Mouse (Mus musculus) cortical plate, adult 2 months (tissue): ENCODE data around the gene Dapl1. TPM values are rescaled to one million over a fixed set of nuclear protein-coding genes. Genes with fewer than 3 reads are reported as not detected.

ENCODE experiments used
- H3K27ac ChIP-seq: fragments of 200-500 bp; 2 replicates; pipeline ENCODE4 v1.5.1; 2012; ENCODE audit warnings: low read length, control low read depth, inconsistent platforms; ENCODE audit not compliant: insufficient read depth
- H3K4me1 ChIP-seq: fragments of 200-500 bp; 2 replicates; pipeline ENCODE4 v1.6.1; 2011; ENCODE audit warnings: low read length; ENCODE audit not compliant: control insufficient read depth, insufficient read depth
- H3K4me3 ChIP-seq: fragments of 200-500 bp; 2 replicates; pipeline ENCODE4 v1.5.1; 2011; ENCODE audit warnings: mild to moderate bottlenecking, low read length, control low read depth; ENCODE audit not compliant: insufficient read depth
- CTCF ChIP-seq: fragments of 200-500 bp; IDR thresholded peaks from 2 replicates; pipeline ENCODE4 v1.5.1; 2011; ENCODE audit warnings: mild to moderate bottlenecking, control low read depth, low read length; ENCODE audit not compliant: insufficient read depth; ENCODE audit errors: extremely low read depth
- POLR2A ChIP-seq: fragments of 200-500 bp; IDR thresholded peaks from 2 replicates; pipeline ENCODE4 v1.6.1; 2011; ENCODE audit warnings: mild to moderate bottlenecking, low read length, control low read depth; ENCODE audit not compliant: insufficient read depth; ENCODE audit errors: extremely low read depth
- polyA plus RNA-seq: library from polyadenylated mRNA; depleted of rRNA; stranded (reverse); fragments of >200 nt; gene quantifications from 2 replicates; pipeline ENCODE4 v1.2.3, GENCODE M21; 2012

Gene Dapl1
- polyA plus RNA-seq, 1 experiment: 1.3 TPM

DNA sequence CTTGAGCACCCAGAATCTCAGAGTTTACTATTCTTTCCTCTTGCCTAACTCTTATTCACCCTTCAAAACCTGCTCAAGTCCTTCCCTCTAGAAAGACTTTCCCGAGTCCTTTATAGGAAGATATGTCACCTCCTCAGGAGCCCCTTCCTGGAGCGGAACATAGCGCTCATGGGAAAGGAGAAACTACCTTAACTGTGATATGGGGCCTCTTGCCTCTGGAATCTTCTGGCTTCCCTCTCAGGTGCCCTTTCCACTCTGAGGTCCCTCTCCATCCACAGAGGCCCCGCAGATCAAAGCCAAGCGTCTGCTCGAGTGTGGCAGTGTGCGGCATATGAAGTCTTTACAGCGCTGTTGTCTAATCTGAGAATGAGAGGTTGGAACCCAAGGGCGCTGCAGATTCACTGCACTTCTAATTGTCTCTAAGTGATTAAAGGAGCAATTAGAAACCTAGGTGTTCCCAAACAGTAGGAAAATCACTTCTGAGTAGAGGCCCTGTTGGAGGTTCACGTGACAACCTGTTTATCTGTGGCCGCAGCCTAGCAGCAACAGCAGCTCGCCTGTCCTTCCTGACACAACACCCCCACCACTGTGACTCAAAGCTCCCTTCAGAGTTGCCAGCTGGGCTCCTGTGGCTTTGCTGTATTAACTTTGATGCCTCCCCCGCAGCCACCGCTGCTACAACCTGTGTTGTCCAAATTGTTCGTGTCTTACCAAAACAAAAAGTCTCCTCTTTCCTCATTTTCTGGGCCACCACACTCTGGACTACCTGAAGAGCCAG is 49.7 kb downstream of the Dapl1 start:
- Histone ChIP-seq H3K27ac (no peak overlapping the region), H3K4me1 (no peaks in the 10 kb centered on the region), H3K4me3 (no peak overlapping the region)
- TF ChIP-seq POLR2A: no peak
- TF ChIP-seq CTCF: no peak

DNA sequence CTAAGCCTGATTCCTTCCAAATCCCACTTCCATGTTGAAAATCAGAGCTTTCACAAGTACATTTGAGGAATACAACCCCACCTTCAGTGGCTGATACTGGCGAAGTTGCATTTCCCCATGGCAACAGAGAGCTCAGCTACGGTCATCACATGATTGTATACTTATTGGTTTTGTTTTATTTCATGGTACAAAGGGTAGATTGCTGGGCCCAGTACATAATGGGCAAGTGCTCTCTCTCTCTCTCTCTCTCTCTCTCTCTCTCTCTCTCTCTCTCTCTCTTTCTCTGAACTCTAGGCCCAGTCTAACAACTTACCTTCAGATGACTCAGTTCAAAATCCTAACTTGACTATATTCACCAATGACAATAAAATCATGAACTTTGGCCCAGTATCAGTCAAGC is 52.5 kb downstream of the Dapl1 start:
- Histone ChIP-seq H3K4me3 (no peak overlapping the region), H3K4me1 (no peaks in the 10 kb centered on the region), H3K27ac (no peak overlapping the region)
- no peak for TF ChIP-seq CTCF
- TF ChIP-seq POLR2A: no peak

DNA sequence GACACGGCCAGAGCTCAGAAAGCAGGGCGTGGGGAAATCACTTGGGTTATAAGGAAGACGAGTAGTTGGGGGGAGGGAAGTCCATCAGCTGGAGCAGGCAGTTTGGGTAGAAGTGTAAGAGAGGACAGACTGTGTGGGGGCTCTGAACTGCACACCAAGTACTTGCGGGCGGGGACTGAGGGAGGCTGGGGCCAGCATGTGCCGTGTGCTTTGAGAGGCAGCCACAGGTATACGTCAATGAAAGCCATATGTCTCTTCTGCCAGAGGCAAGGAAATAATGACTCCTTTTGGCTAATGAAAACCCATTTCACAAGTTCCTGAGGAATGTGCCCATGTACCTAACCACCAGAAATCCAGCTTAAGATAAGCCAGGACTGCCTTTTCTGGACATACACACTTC is 53.6 kb downstream of the Dapl1 start:
- Histone ChIP-seq H3K4me3 (no peak overlapping the region), H3K4me1 (no peaks in the 10 kb centered on the region), H3K27ac (no peak overlapping the region)
- TF ChIP-seq POLR2A (no peak), CTCF (no peak)

DNA sequence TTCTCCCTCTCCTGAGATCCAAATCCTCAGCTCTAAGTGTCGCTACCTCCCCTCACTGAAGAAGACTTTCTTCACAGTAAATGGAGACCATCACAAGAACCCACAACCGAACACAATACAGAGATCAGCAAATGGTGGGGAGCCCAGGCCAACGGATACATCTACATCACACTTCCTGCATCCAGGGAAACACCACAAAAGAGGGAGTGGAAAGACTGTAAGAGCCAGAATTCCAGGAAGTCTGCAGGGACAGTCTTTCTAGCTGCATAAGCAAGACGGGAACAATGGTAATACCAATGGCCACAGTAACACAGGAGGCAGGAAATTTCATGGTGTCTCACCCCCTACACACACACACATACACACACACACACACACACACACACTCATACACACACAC is 55.3 kb downstream of the Dapl1 start:
- TF ChIP-seq CTCF: no peak
- no peak for TF ChIP-seq POLR2A
- H3K4me1 ChIP-seq: no peaks in the 10 kb centered on the region
- no peak overlapping the region for H3K4me3 ChIP-seq
- no peak overlapping the region for H3K27ac ChIP-seq

DNA sequence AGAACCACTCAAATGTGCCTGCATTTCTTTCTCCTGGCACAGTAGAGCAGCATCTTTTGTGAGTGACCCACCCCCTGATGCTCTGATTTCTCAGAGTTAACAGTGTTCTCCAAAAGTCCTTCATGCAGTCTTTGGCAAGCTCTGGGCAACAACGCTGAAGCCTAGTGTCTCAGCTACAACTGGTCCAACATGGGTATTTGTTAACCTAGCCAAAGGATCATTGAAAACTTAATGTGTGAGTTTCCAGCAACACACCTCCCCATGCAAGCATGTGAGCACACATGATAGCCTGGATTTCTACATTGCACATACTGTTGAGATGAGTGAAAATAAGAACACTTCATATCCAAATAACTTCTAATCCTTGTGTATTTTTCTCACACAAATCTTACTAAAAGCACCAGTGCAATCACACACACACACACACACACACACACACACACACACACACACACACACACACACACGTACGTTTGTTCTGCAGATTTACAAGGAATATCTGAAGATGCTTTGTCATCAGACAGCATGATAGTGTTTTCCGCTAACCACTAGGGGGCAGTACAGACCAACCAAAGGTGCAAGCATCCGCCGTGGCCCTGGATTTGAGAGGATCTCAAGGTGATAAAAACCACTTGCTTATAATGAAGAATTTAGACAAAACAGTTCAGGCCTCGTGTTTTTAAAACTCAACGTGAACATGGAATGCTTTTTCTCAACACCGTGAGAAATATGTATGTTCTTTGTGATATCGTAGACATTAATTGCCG is 56.9 kb downstream of the Dapl1 start:
- no peaks in the 10 kb centered on the region for H3K4me1 ChIP-seq
- no peak overlapping the region for H3K27ac ChIP-seq
- peak; percentile 97 for TF ChIP-seq CTCF
- no peak for TF ChIP-seq POLR2A
- no peak overlapping the region for H3K4me3 ChIP-seq

DNA sequence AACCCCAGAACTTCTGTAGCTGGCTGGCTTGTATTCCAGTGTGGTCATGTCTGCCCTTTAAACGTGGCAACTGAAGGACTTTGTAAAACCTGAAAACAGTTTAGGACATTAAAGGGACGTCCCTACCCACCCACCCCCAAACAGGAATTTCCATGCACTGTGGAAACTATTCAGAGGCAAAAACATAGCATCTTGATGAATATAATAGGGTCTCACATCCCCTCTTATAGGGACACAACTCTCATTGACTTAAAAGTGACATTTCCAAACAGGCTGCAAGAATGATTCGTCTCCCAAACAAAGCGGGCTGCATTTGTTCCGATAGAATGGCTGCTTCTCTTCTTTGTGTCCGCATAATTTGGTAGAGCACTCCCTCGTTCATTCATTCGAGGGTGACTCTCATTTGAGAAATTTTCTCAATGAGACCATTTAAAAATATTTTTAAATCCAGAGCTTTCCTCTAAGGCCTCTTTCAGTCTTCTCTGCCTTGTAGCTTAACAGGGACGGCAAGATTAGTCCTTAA is 59.2 kb downstream of the Dapl1 start:
- H3K4me1 ChIP-seq: no peaks in the 10 kb centered on the region
- no peak overlapping the region for H3K4me3 ChIP-seq
- TF ChIP-seq CTCF: no peak
- no peak for TF ChIP-seq POLR2A
- no peak overlapping the region for H3K27ac ChIP-seq

DNA sequence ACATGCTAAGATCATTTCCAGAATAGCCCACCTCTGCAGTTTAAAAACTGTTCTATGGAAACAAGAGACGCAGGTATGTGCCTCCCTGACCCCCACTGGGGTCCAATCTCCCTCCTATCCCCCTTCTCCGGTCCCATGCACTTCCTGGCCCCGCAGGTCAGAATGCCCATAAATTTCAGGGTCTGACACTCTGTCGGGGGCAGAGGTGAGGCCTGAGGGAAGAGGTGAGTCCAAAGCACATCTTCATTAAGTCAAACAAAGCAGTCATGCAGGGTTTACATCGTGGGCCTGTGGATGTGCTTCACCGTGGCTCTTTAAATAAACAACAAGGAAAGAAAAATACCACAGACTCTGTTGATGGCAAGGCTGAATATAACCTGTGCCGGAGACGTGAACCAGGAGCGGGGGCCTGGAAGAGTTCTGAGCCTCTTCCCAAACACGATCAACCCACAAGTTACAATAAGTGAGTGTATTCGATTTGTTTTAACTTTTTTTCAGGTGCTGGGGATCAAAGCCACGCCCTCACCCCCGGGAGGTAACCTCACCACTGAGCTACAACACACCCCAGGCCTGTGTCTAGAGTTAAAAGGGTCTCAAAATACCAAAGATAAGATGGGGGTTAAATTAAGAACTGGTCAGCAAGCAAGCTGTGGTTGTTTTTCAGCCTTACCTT is 59.9 kb downstream of the Dapl1 start:
- Histone ChIP-seq H3K4me3 (no peak overlapping the region), H3K4me1 (no peaks in the 10 kb centered on the region), H3K27ac (no peak overlapping the region)
- no peak for TF ChIP-seq POLR2A
- TF ChIP-seq CTCF: no peak

DNA sequence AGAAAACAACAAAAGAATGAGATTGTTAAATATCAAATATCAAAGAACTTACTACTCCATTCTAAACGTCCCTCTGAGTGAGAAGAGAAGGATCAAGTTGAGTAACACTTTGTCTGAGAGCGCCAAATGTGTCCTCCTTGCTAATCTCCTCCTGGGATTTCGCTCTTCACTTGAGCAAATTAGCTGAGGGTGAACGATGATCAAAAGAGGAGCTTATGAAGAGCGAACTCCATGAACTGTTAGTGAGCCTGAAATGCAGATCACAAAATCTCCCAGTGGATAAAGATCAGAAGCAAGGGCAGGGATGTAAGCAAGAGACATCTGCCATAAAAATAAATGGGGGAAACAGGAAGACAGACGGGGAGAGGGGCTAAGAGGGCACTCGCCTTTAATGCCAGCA is 60.5 kb downstream of the Dapl1 start:
- Histone ChIP-seq H3K4me1 (no peaks in the 10 kb centered on the region), H3K27ac (no peak overlapping the region), H3K4me3 (no peak overlapping the region)
- no peak for TF ChIP-seq POLR2A
- TF ChIP-seq CTCF: no peak

DNA sequence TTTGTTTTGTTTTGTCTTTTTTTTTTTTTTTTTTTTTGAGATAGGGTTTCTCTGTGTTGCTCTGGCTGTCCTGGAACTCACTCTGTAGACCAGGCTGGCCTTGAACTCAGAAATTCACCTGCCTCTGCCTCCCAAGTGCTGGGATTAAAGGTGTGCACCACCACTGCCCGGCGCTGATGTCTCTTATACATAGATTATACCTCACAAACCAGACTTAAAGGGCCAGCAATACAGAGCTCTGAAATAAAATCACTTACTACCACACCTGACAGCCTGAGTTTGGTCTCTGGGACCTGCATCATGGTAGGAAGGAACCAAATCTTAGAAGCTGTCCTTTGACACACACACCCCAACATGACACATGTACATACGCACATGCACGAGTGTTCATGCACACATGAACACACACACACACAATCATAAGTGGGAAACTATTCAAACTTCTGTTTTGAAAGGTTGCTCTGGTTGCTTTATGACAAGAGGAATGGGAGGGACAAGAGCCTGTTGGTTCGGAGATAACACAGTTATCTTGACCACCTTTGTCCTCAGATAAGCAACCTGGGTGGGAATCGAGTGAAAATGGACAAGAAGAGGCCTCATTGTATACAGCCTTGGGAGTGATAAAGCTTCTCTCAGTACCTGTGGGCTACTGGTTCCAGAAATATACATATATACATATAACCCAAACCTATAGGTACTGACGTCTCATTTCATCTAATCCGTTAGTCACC is 63.1 kb downstream of the Dapl1 start:
- Histone ChIP-seq H3K27ac (no peak overlapping the region), H3K4me3 (no peak overlapping the region), H3K4me1 (no peaks in the 10 kb centered on the region)
- TF ChIP-seq CTCF (no peak), POLR2A (no peak)
